Mouse (Mus musculus): ENCODE measurements around the gene Dusp3. TPM values are rescaled to one million over a fixed set of nuclear protein-coding genes. Genes with fewer than 3 reads are reported as not detected.
"Not testable (repeated sequence)": the region's sequence is repeated elsewhere in the genome, so short reads cannot be mapped to it uniquely, and the experiment has no call there.

The Dusp3 gene
- polyA plus RNA-seq, 1 experiment from 2014 or later: 11.3 TPM

DNA sequence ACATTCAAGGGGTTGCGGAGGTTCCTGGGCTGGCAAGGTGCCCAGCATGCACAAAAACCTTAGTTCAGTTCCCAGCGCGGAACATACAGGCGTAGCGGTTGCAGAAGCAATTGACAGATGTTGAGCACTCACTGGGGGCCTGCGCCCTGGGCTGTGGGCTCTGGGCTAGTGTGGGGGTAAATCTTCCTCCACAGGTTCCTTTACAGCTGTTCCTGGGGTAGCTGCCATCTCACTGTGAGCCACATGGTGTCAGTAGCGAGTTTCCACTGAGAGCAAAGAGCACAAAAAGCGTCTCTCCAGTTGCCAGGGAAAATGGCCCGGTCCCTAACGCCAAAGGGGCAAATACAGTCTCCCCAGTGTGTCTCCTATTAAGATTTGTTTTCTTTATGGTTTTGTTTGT is 823 bp downstream of the Dusp3 start:
- ATAC-seq: peak; percentile 53; the same call in 1 of the 2 replicates
- Histone ChIP-seq H3K9me3 (no peaks in the 10 kb centered on the region), H3K27ac (no peak overlapping the region), H3K4me3 (replicated peaks) (no peak overlapping the region), H3K9ac (replicated peaks) (no peak overlapping the region), H3K4me2 (replicated peaks) (no peak overlapping the region), H3K36me3 (no peaks in the 10 kb centered on the region), H3K4me1 (replicated peaks) (peaks cover 13% of the 10 kb centered on the region), H3K27me3 (peaks cover 21% of the 10 kb centered on the region)
- WGBS: 9% methylated on average over 10 of the region's 10 CpGs

DNA sequence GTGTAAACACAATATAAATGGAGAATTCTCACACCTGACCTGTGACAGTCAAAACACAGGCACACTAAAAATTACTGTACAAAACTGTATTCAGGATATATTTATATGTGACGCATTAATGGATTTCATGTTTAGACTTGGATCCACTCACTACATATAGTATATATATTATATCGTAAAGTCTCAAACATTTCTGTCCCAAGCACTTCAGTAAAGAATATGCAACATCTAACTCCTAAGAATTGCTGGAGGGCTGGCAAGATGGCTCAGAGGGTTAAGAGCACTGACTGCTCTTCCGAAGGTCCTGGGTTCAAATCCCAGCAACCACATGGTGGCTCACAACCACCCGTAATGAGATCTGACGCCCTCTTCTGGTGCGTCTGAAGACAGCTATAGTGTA is 1.4 kb downstream of the Dusp3 start:
- 69% methylated on average over 6 of the region's 6 CpGs for WGBS
- H3K36me3 ChIP-seq; H3K9ac ChIP-seq (replicated peaks); ATAC-seq; H3K27ac ChIP-seq; H3K4me3 ChIP-seq (replicated peaks); H3K9me3 ChIP-seq: not testable (repeated sequence)
- Histone ChIP-seq H3K4me1 (replicated peaks) (peaks cover 13% of the 10 kb centered on the region), H3K4me2 (replicated peaks) (peak overlapping the region; percentile 98; the same call in 1 of the 2 replicates), H3K27me3 (peaks cover 21% of the 10 kb centered on the region)

DNA sequence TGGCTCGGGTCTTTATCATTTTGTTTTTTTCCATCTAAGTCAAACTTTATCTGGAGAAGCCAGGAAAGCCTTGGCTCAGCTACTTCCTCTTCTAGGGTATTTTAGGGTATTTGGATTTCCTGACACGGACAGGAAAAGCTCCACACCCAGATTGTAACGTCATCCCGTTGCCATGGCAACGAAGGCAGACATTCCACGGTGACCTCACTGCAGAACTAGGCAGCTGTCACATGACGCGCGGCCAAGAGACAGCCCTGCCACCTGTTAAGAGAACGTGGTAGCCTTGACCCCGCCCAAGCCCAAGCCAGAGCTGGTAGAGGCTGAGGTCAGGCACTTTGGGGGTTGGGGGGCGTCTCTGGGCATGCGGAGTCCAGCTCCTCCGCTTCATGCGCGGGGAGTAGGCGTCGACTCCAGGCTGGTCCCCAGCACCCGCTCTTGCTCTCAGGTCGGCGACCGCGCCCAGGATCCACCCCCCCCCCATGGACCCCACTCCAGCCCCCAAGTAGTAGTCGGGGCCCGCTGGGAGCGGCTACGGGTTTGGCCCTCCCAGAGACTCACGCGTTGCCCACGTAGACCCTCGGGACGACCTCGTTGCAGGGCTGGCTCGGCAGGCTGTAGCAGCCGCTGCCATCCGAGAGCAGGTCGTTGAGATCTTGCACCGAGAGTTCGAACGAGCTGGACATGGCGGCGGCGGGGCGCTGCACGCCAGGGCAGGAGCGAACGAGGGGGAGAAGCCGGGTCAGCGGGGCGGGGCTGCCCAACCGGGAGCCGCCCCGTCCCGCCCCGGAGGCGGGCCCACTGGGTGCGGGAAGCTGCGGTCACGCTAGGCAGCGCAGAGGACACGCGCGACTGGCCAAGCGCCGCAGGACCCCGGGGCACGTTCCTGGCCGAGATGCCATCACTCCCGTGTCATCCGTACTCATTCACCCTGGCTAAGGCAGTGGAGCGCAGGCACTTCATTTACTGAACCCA is 2.5 kb downstream of the Dusp3 start, which contains the start of gene Cfap97d1:
Cfap97d1 (plus strand) TSS at position 226 of the 972 bp plus-strand sequence.
- peak within 1 kb of the TSS; percentile 98 for H3K4me2 ChIP-seq (replicated peaks)
- H3K9me3 ChIP-seq: no peaks in the 10 kb centered on the region
- H3K27ac ChIP-seq: peak within 1 kb of the TSS; percentile 35; the same call in 1 of the 2 replicates
- peak within 1 kb of the TSS; percentile 60 for H3K4me3 ChIP-seq (replicated peaks)
- H3K4me1 ChIP-seq (replicated peaks): peaks cover 13% of the 10 kb centered on the region
- peak; percentile 78 for ATAC-seq
- peaks cover 18% of the 10 kb centered on the region for H3K27me3 ChIP-seq
- no peaks in the 10 kb centered on the region for H3K36me3 ChIP-seq
- 1% methylated on average over 64 of the region's 71 CpGs for WGBS
- peak within 1 kb of the TSS; percentile 73 for H3K9ac ChIP-seq (replicated peaks)

DNA sequence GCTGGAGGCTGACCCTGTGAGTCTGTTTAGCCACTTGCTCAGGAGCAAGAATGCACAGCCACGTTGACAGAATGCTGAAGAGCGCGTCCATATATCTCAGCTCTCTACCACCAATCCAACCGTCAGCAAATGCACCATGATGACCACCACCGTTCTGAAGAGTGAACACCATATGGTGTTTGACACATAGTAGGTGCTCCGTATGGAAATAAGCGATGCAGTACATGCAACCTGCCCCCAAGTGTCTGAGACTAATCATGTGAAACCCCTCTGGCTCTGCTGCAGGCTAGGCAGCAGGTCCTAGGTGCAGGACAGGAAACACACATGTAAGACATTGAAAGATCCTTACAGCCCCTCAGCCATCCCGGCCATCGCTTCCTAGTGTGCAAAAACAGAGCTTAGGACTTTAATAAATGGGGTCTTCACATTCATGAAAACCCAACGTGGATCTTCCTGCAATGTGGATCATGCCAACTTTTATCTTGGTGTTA is 3.3 kb downstream of the Dusp3 start:
- peak overlapping the region; percentile 60 for H3K4me3 ChIP-seq (replicated peaks)
- WGBS: 77% methylated on average over 10 of the region's 10 CpGs
- H3K9ac ChIP-seq (replicated peaks): no peak overlapping the region
- H3K4me2 ChIP-seq (replicated peaks): peak overlapping the region; percentile 98
- H3K36me3 ChIP-seq: no peaks in the 10 kb centered on the region
- no peak for ATAC-seq
- no peak overlapping the region for H3K27ac ChIP-seq
- no peaks in the 10 kb centered on the region for H3K9me3 ChIP-seq
- peaks cover 18% of the 10 kb centered on the region for H3K27me3 ChIP-seq
- peaks cover 13% of the 10 kb centered on the region for H3K4me1 ChIP-seq (replicated peaks)

DNA sequence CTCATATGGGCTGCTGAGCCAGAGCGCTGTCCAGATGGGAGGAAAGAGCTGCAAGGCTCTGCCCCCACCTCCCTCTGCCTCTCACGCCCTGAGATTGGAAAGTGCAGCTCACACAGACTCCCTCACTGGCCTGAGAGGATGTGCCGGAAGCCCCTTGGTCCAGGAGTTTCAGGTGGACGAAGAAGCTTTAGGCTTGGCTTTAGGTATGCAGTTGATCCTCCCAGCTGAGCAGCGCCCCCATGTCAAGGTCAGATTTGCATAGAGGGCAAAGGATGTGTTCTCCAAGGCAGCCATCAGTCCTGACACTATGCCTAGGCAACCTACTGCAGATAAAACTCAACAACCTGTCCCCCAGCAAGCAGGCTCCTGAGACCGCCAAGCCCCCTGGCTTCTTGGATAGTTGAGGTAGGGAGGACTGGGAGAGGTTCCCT is 3.8 kb downstream of the Dusp3 start:
- ATAC-seq: no peak
- Histone ChIP-seq H3K36me3 (no peaks in the 10 kb centered on the region), H3K4me3 (replicated peaks) (no peak overlapping the region), H3K27me3 (peaks cover 18% of the 10 kb centered on the region), H3K27ac (no peak overlapping the region), H3K4me1 (replicated peaks) (peaks cover 13% of the 10 kb centered on the region), H3K9ac (replicated peaks) (no peak overlapping the region), H3K9me3 (no peaks in the 10 kb centered on the region), H3K4me2 (replicated peaks) (peak overlapping the region; percentile 98; the same call in 1 of the 2 replicates)
- WGBS: 55% methylated on average over 6 of the region's 6 CpGs

DNA sequence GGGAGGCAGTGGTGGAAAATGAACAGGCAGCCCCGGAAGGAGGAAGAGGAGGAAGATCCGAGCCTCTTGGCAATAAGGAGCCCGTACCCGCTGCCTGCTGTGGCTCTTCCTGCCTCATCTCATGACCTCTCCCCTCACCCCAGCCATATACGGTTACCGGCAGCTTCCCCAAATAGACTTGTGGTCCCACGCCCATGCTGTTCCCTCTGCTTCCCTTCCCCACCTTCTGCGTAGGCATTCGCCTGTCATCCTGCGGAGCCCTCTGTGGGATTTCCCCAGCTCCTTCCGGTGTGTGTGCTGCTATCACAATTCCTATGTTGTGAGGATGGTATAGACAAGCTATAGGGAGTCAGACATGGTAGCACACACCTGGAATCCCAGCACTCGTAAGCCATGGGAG is 5.0 kb downstream of the Dusp3 start:
- ATAC-seq: no peak
- Histone ChIP-seq H3K9ac (replicated peaks) (no peak overlapping the region), H3K4me2 (replicated peaks) (no peak overlapping the region), H3K27me3 (peaks cover 11% of the 10 kb centered on the region; the same call in 1 of the 2 replicates), H3K27ac (no peak overlapping the region), H3K4me3 (replicated peaks) (no peak overlapping the region), H3K36me3 (no peaks in the 10 kb centered on the region), H3K9me3 (no peaks in the 10 kb centered on the region), H3K4me1 (replicated peaks) (peaks cover 13% of the 10 kb centered on the region)
- WGBS: 85% methylated on average over 12 of the region's 12 CpGs

DNA sequence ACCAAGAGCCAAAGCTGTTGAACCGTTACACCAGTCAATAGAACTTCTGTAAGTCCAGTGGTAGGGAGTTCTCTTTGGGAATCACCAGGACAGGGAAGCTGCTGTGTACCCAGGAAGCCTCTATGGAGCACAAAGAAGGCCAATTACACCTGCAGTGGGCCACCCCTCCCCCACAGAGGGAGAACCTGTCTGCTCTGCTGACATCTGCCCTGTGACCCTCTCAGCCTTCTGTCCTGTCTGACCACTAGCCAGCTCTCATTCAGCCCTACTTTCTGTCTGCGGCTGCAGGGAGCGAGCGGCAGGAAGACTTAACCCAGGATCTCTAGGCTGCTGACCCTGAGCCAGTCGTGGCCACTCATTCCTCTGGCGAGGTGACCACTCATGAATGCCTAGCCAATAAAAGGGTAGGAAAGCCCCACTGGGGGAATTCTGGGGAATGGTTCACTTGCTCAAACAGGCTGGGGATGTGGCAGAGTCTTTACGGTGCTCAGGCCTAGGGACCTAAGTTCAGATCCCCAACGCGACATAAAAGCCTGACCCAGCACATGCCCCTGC is 6.1 kb downstream of the Dusp3 start:
- H3K27ac ChIP-seq: no peak overlapping the region
- H3K9me3 ChIP-seq: no peaks in the 10 kb centered on the region
- 74% methylated on average over 9 of the region's 9 CpGs for WGBS
- no peaks in the 10 kb centered on the region for H3K36me3 ChIP-seq
- ATAC-seq: no peak
- H3K4me3 ChIP-seq (replicated peaks): no peak overlapping the region
- no peak overlapping the region for H3K4me2 ChIP-seq (replicated peaks)
- no peak overlapping the region for H3K9ac ChIP-seq (replicated peaks)
- peaks cover 10% of the 10 kb centered on the region; the same call in 1 of the 2 replicates for H3K27me3 ChIP-seq
- H3K4me1 ChIP-seq (replicated peaks): peaks cover 13% of the 10 kb centered on the region

DNA sequence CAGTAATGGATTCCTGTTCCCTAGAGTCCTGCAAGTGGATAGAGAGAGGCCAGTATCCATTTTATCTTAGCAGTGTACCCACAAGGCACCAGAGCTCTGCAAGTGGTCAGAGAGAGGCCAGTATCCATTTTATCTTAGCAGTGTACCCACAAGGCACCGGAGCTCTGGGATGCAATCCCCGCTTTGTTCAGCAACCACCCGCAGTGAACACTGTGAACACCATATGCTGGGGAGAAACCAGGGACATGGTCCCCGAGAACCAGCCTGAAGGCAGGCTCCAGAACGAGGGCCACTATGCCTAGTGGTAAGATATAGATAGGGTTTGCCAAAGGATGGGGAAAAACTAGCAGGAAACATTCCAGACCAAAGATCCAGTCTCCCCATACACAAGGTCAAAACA is 7.7 kb downstream of the Dusp3 start:
- no peak overlapping the region for H3K4me3 ChIP-seq (replicated peaks)
- peaks cover 3% of the 10 kb centered on the region for H3K4me1 ChIP-seq (replicated peaks)
- H3K36me3 ChIP-seq: no peaks in the 10 kb centered on the region
- H3K9me3 ChIP-seq: no peaks in the 10 kb centered on the region
- no peak overlapping the region for H3K9ac ChIP-seq (replicated peaks)
- H3K27me3 ChIP-seq: 0 out of 2 replicates have a peak, but pooled peaks cover 6% of the 10 kb centered on the region
- H3K27ac ChIP-seq: no peak overlapping the region
- no peak for ATAC-seq
- H3K4me2 ChIP-seq (replicated peaks): no peak overlapping the region
- WGBS: 84% methylated on average over 5 of the region's 5 CpGs

DNA sequence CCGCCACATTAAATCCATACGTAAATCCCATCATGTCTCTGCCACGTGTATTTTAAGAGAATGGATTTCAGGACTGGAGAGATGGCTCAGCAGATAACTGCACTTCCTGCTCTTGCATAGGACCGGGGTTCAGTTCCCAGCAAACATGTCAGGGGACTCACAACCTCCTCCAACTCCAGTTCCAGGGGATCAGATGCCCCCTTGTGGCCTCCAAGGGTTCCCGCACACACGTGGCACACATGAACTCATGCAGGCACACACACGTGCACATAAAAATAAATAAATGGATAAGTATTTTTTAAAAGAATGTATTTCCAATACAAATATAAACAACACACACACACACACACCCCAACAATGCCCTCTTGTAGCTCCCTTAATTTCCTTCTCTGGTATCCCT is 9.9 kb downstream of the Dusp3 start:
- no peak overlapping the region for H3K27ac ChIP-seq
- WGBS: 93% methylated on average over 7 of the region's 7 CpGs

DNA sequence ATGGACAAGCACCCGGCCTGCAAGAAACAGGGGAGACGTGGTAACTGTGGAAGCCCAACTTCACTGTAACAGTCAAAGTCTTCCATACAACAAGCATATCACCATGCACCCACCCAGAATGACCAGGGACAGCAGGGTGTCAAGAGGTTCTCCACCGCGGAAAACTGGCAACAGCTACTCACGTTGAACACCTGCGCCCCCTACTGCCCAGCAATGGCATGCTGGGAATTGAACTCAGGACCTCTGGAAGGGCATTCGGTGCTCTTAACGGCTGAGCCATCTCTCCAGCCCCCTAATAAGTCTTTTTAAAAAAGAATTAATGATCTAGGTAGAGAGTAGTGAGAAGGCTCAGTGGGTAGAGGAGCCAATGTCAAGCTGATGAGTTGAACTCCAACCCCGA is 11.9 kb downstream of the Dusp3 start:
- H3K4me1 ChIP-seq (replicated peaks): no peaks in the 10 kb centered on the region
- H3K4me3 ChIP-seq (replicated peaks): no peak overlapping the region
- H3K4me2 ChIP-seq (replicated peaks): no peak overlapping the region
- ATAC-seq: no peak
- H3K9ac ChIP-seq (replicated peaks): no peak overlapping the region
- H3K9me3 ChIP-seq: no peaks in the 10 kb centered on the region
- H3K36me3 ChIP-seq: no peaks in the 10 kb centered on the region
- no peaks in the 10 kb centered on the region for H3K27me3 ChIP-seq
- WGBS: 60% methylated on average over 9 of the region's 9 CpGs
- no peak overlapping the region for H3K27ac ChIP-seq

More for the DNA sequence above, 9.9 kb downstream of the Dusp3 start:
- Histone ChIP-seq H3K9ac (replicated peaks) (no peak overlapping the region), H3K27me3 (no peaks in the 10 kb centered on the region), H3K4me2 (replicated peaks) (no peak overlapping the region), H3K9me3 (no peaks in the 10 kb centered on the region), H3K4me3 (replicated peaks) (no peak overlapping the region), H3K4me1 (replicated peaks) (no peaks in the 10 kb centered on the region), H3K36me3 (no peaks in the 10 kb centered on the region)
- ATAC-seq: no peak

DNA sequence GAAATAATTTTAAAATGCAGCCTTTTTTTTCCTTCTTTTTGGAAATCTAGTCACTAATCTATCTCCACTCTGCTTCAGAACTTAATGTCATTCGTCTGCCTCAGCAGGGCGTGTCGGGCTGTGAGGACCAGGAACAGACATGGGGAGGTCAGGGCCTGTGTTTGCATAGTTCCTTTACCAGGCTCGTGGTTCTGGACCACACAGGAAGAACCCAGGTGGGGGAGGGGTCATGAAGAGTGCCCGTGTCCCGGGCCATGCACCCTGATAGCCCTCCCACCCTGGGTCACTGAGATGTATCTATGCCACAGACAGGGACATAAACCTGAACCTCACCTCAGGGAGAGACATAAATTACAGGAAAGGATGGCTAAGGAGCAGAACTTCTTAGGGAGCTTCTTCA is 12.6 kb downstream of the Dusp3 start:
- Histone ChIP-seq H3K36me3 (no peaks in the 10 kb centered on the region), H3K9me3 (no peaks in the 10 kb centered on the region), H3K27me3 (no peaks in the 10 kb centered on the region), H3K9ac (replicated peaks) (no peak overlapping the region), H3K4me2 (replicated peaks) (no peak overlapping the region), H3K4me3 (replicated peaks) (no peak overlapping the region), H3K4me1 (replicated peaks) (no peaks in the 10 kb centered on the region), H3K27ac (no peak overlapping the region)
- ATAC-seq: no peak
- WGBS: 63% methylated on average over 6 of the region's 6 CpGs

DNA sequence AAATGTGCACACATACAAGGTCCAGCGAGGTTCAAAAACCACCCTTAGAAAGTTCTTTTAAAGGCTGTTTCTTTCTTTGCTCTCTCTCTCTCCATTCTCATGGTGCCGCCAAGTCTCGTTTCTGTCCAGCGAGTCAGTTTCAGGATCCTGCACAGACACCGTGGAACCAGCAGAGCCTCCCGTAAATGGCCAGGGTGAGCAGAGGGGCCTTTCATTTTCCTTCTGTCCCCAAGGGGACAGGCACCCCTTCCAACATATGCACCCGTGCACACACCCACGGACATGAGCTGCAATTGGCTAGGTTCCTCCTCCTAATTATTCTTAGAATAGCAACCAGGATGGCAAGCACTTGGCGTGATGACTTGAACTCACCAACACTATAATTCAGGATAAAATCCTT is 13.3 kb downstream of the Dusp3 start:
- H3K36me3 ChIP-seq: no peaks in the 10 kb centered on the region
- no peak for ATAC-seq
- no peak overlapping the region for H3K4me3 ChIP-seq (replicated peaks)
- H3K9me3 ChIP-seq: no peaks in the 10 kb centered on the region
- H3K27me3 ChIP-seq: no peaks in the 10 kb centered on the region
- H3K9ac ChIP-seq (replicated peaks): no peak overlapping the region
- no peak overlapping the region for H3K4me2 ChIP-seq (replicated peaks)
- H3K27ac ChIP-seq: no peak overlapping the region
- H3K4me1 ChIP-seq (replicated peaks): peaks cover 3% of the 10 kb centered on the region
- 80% methylated on average over 9 of the region's 9 CpGs for WGBS

Measured in midbrain, embryonic 13.5 days (tissue).